In the genomic region with DNA sequence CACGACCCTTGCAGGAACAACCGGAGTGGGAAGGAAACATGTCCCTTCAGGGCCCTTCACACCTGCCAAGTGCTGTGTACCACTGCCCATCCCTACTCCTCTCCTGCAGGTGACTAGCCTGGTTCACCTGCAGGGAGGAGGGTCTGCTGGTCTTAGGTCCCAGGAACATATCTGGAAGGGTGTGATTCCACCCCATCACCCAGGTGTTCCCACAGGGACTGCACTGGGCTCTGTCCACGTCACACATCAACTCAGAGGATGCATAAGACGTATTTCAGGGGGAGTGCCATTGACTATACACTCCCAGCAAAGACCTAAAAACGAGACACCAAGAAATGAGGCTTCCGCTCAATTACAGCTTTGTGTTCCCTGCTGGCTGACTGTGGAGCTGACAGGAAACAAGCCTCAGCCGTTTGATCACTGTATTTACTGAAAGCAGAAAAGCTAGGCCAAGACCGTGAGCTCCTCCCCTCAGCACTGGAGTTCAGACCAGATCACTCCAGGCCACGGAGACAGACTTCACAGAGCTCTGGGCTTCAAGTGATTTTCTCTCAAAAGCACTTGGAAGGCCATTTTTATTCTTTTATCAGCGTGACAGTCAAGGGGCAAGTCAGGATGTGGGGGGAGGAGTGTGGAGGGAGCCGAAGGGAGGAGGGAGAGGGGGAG, we compare ENCODE assay signal across 8 mouse cellular contexts.
DNase-seq lines count a peak whose midpoint lies in the region; ATAC-seq lines count a peak whose summit lies in the region.

No protein-coding gene starts in this region.

- H3K9ac ChIP-seq in heart, embryonic 16.5 days (ENCODE audit: low read length) = no peak overlapping the region
- no peak overlapping the region for H3K9ac ChIP-seq in kidney, embryonic 15.5 days

- intact Hi-C loops in left cerebral cortex, postnatal 4 days (cut with DNase I) = no loop called here

- no peaks in the 10 kb centered on the region for H3K27me3 ChIP-seq in heart, embryonic 16.5 days (ENCODE audit: control insufficient read depth, insufficient read depth, low read length)
- no peaks in the 10 kb centered on the region for H3K27me3 ChIP-seq in kidney, embryonic 15.5 days

- peak; percentile 51 for DNase-seq in CD4-positive, CD25-positive, alpha-beta regulatory T cell, adult 2 months (ENCODE audit: low read depth, low spot score)
- DNase-seq in lung, postnatal 36 days = peak; percentile 83
- peak; percentile 38 for DNase-seq in thymus, postnatal 14 days
- no peak for DNase-seq in urinary bladder, postnatal 25 days (ENCODE audit: low spot score)
- DNase-seq in left cerebral cortex, postnatal 4 days = no peak

- peaks cover 29% of the 10 kb centered on the region for H3K4me1 ChIP-seq in heart, embryonic 16.5 days (ENCODE audit: control insufficient read depth, insufficient read depth, low read length)
- peaks cover 35% of the 10 kb centered on the region for H3K4me1 ChIP-seq in kidney, embryonic 15.5 days

- peak overlapping the region; percentile 29 for H3K4me2 ChIP-seq in heart, embryonic 16.5 days (ENCODE audit: low read depth, low read length)
- peak overlapping the region; percentile 23 for H3K4me2 ChIP-seq in kidney, embryonic 15.5 days

- 28% methylated on average over 11 of the region's 11 CpGs for WGBS in heart, embryonic 16.5 days
- WGBS in kidney, embryonic 15.5 days = 18% methylated on average over 11 of the region's 11 CpGs

- H3K4me3 ChIP-seq in heart, embryonic 16.5 days (ENCODE audit: low read length) = no peak overlapping the region
- no peak overlapping the region for H3K4me3 ChIP-seq in kidney, embryonic 15.5 days (replicated peaks)

- H3K27ac ChIP-seq in heart, embryonic 16.5 days (ENCODE audit: low read length) = peak overlapping the region; percentile 85
- H3K27ac ChIP-seq in kidney, embryonic 15.5 days = peak overlapping the region; percentile 95

- H3K36me3 ChIP-seq in heart, embryonic 16.5 days (ENCODE audit: control insufficient read depth, insufficient read depth) = peaks cover 8% of the 10 kb centered on the region; the same call in 1 of the 2 replicates
- H3K36me3 ChIP-seq in kidney, embryonic 15.5 days = peaks cover 27% of the 10 kb centered on the region

- ATAC-seq in common myeloid progenitor, adult 5-6 weeks (replicated peaks; ENCODE audit: low read depth, poor library complexity, severe bottlenecking) = peak; percentile 46
- peak; percentile 46; the same call in 1 of the 2 replicates for ATAC-seq in heart, embryonic 16.5 days (replicated peaks; ENCODE audit: extremely low read depth, insufficient read depth, low FRiP score)
- ATAC-seq in kidney, embryonic 15.5 days (replicated peaks; ENCODE audit: low FRiP score) = peak; percentile 68

- peaks cover 7% of the 10 kb centered on the region; the same call in 1 of the 2 replicates for H3K9me3 ChIP-seq in heart, embryonic 16.5 days (replicated peaks; ENCODE audit: control insufficient read depth, low read length)
- peaks cover 4% of the 10 kb centered on the region; the same call in 1 of the 2 replicates for H3K9me3 ChIP-seq in kidney, embryonic 15.5 days (replicated peaks)

Comparison
In these comparisons a context has a peak if more than half of its experiments do, and no peak if none do; other contexts are left out.
1. DNase-seq: peak in CD4-positive, CD25-positive, alpha-beta regulatory T cell, adult 2 months (single experiment), lung, postnatal 36 days (single experiment) and thymus, postnatal 14 days (single experiment); none in urinary bladder, postnatal 25 days (single experiment) and left cerebral cortex, postnatal 4 days (single experiment).
2. Peak in every context shown above with its lines, with median percentiles within 50 percentile points of each other: ATAC-seq.